Mouse (Mus musculus) spleen, adult 2 months (tissue): ENCODE results near the gene Rai14. TPM values are rescaled to one million over a fixed set of nuclear protein-coding genes. Genes with fewer than 3 reads are reported as not detected.

Experiments used
- DNase-seq, 2 experiments: peaks; one replicate each; pipeline versions ENCODE4 v3.0.0 to v3.0.0-alpha.2; 2012 to 2021; ENCODE audit warnings: low spot score in 2 of 2, low read depth in 1 of 2
- H3K27ac ChIP-seq: fragments of 200-500 bp; 2 replicates; pipeline ENCODE4 v1.5.1; 2012; ENCODE audit warnings: low read length, inconsistent platforms; ENCODE audit not compliant: insufficient read depth
- H3K27me3 ChIP-seq: fragments of 200-500 bp; 2 replicates; pipeline ENCODE4 v1.6.1; 2012; ENCODE audit warnings: mild to moderate bottlenecking, moderate library complexity, low read length, inconsistent platforms; ENCODE audit not compliant: control insufficient read depth, insufficient read depth
- H3K36me3 ChIP-seq: fragments of 200-500 bp; 2 replicates; pipeline ENCODE4 v1.6.1; 2012; ENCODE audit warnings: mild to moderate bottlenecking, low read length, inconsistent platforms; ENCODE audit not compliant: control insufficient read depth, insufficient read depth
- H3K4me1 ChIP-seq: fragments of 200-500 bp; 2 replicates; pipeline ENCODE4 v1.6.1; 2011; ENCODE audit warnings: inconsistent platforms; ENCODE audit not compliant: control insufficient read depth, insufficient read depth, insufficient read length
- H3K4me3 ChIP-seq: fragments of 200-500 bp; 2 replicates; pipeline ENCODE4 v1.5.1; 2011; ENCODE audit warnings: mild to moderate bottlenecking, inconsistent platforms; ENCODE audit not compliant: insufficient read depth, insufficient read length; ENCODE audit errors: extremely low read depth
- CTCF ChIP-seq: fragments of 200-500 bp; IDR thresholded peaks from 2 replicates; pipeline ENCODE4 v1.5.1; 2011; ENCODE audit warnings: mild to moderate bottlenecking, inconsistent platforms; ENCODE audit not compliant: insufficient read depth, insufficient read length, insufficient replicate concordance; ENCODE audit errors: extremely low read depth
- POLR2A ChIP-seq: fragments of 200-500 bp; IDR thresholded peaks from 2 replicates; pipeline ENCODE4 v1.6.1; 2011; ENCODE audit warnings: low read depth, low read length, inconsistent platforms
- WGBS: fragments of 180-500 bp; shearing (Covaris S2); methylation state at CpG from one replicate; pipeline ENCODE4 v1.1.7; 2018; 5-methylcytosine and 5-hydroxymethylcytosine counted together
- polyA plus RNA-seq: library from polyadenylated mRNA; depleted of rRNA; stranded (reverse); fragments of >200 nt; gene quantifications from 2 replicates; pipeline ENCODE4 v1.2.3, GENCODE M21; 2012

The Rai14 gene
- polyA plus RNA-seq, 1 experiment: 3.6 TPM

DNA sequence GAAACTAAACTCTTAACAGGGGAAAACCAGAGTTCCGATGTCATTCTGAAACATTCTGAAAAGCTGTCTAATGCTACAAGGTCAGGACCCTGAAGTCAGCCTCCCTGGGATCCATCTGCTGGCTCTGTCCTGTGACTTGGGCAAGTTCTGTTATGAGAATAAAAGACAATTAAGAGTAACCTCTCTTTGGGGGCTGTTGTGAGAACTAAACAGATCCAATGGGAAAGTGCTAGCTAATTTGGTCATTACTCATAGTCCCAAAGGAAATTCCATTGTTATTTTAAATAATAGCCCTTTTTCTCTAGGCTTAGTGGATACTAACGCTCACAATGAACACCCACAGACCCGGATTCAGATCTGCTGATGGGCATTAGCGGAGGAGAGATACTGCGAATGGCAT, 72.0 kb downstream of the Rai14 start:
- Histone ChIP-seq H3K27ac (no peak overlapping the region), H3K27me3 (no peaks in the 10 kb centered on the region), H3K36me3 (no peaks in the 10 kb centered on the region), H3K4me3 (no peak overlapping the region), H3K4me1 (no peaks in the 10 kb centered on the region)
- 84% methylated on average over 5 of the region's 5 CpGs for WGBS
- TF ChIP-seq POLR2A (no peak), CTCF (no peak)
- no peak for DNase-seq

DNA sequence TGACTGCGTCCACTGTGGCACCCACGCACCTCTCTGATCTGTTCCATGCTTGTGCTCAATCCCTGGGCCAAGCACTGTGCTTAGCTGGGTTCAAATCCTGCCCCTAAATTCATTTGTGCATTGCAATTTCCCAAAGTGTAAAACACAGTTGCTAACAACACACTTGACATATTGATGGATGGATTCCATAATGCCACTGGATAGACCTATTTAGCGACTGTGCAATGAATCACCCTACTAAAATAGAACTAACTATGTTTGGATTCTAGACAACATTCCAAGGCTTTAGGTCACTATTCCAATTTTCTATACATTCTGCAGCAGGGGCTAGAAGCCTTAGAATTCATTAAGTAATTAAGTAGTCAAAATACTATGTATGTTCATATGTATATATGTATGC, 73.7 kb downstream of the Rai14 start:
- no peak overlapping the region for H3K27ac ChIP-seq
- no peaks in the 10 kb centered on the region for H3K27me3 ChIP-seq
- DNase-seq: no peak
- H3K36me3 ChIP-seq: no peaks in the 10 kb centered on the region
- TF ChIP-seq POLR2A (no peak), CTCF (no peak)
- no peaks in the 10 kb centered on the region for H3K4me1 ChIP-seq
- 91% methylated on average over 3 of the region's 3 CpGs for WGBS
- no peak overlapping the region for H3K4me3 ChIP-seq

DNA sequence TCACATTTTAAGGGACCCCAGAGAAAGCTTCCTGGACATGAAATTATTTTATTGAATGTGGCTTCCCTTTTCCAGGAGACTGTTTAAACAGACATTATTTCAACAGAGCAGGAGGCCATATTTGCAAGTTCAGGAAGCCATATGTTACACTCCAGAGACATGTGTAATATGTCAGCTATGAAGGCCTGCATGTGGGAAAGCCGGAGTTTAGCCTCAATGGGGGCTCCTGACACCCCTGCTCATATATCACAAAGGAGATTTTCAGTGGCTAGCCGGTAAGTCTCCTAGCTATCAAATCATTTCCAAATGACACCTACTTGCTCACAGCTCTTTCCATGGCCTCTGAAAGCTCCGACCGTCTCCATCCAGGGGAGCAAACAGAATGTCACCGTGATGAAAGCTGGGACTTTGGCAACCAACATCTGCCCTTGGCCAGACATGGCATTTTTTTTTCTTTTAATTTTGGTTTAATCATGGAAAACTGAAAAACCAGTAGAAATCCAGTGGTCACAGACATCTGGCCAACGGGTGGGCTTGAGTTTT, 77.1 kb downstream of the Rai14 start:
- no peak for DNase-seq
- Histone ChIP-seq H3K4me3 (no peak overlapping the region), H3K27ac (no peak overlapping the region), H3K27me3 (no peaks in the 10 kb centered on the region), H3K4me1 (no peaks in the 10 kb centered on the region), H3K36me3 (no peaks in the 10 kb centered on the region)
- 88% methylated on average over 6 of the region's 6 CpGs for WGBS
- TF ChIP-seq POLR2A (no peak), CTCF (no peak)

DNA sequence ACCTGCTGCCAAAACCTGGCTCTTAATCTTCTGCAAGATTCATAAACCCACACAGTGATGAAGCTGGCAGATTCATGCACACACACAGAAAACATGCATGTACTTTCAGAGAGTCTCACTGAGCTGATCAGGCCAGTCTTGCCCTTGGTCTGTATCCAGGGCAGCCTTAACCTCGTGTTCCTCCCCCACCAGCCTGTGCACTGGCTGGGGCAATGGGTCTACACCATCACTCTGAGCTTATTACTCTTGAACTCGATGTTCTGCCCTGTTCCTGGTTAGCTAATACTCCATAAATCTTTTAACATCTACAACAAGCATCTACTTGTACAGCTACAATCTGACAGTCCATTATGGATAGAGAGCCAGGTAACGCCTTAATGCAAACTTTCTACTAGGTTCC, 77.6 kb downstream of the Rai14 start:
- Histone ChIP-seq H3K36me3 (no peaks in the 10 kb centered on the region), H3K27me3 (no peaks in the 10 kb centered on the region), H3K4me1 (no peaks in the 10 kb centered on the region), H3K4me3 (no peak overlapping the region), H3K27ac (no peak overlapping the region)
- DNase-seq: no peak
- WGBS: 79% methylated on average over 3 of the region's 3 CpGs
- TF ChIP-seq POLR2A: no peak
- TF ChIP-seq CTCF: no peak

DNA sequence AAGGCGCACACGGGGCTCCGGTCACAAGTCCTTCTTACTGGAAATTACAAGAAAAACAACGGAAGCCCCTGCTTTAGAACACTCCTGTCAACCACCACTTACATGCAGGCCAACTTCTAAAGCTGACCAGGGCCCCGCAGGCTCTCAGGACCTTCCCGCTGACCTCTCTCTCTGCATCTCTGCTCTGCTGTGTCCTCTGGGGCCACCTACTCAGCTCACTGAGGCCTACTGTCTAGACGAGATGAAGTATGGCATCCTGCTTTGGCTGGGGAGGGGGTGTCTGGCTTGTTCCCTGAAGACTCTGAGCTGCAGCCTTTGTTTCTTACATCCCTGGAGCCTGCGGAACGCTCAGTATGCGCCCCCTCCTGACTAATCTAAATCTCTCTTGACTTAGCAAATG, 79.3 kb downstream of the Rai14 start:
- TF ChIP-seq CTCF: no peak
- no peak for TF ChIP-seq POLR2A
- Histone ChIP-seq H3K4me3 (no peak overlapping the region), H3K36me3 (no peaks in the 10 kb centered on the region), H3K27ac (peak overlapping the region; percentile 33; the same call in 1 of the 2 replicates), H3K4me1 (no peaks in the 10 kb centered on the region), H3K27me3 (no peaks in the 10 kb centered on the region)
- WGBS: 89% methylated on average over 10 of the region's 10 CpGs
- no peak for DNase-seq

DNA sequence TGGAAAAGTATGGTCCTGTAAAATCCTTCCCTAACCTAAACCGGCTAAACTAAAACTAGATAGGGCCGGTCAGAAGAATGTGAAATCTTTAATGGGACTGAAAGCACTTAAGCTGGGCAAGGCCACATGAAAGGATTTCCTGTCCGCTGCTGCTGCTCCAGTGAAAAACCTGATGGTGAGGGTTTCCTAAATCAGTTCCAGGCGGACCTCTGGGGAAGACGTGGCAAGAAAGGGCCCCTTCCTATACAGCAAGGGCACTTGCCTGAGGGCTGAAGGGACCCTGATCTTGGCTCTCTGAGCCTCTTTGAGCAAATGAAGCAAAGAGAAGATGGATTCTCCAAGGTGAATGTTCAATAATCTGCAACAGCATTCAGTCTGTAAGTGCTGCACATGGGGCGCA, 80.2 kb downstream of the Rai14 start:
- Histone ChIP-seq H3K36me3 (no peaks in the 10 kb centered on the region), H3K4me3 (no peak overlapping the region), H3K27ac (no peak overlapping the region), H3K27me3 (no peaks in the 10 kb centered on the region), H3K4me1 (no peaks in the 10 kb centered on the region)
- WGBS: 81% methylated on average over 6 of the region's 6 CpGs
- no peak for DNase-seq
- TF ChIP-seq POLR2A (no peak), CTCF (no peak)

DNA sequence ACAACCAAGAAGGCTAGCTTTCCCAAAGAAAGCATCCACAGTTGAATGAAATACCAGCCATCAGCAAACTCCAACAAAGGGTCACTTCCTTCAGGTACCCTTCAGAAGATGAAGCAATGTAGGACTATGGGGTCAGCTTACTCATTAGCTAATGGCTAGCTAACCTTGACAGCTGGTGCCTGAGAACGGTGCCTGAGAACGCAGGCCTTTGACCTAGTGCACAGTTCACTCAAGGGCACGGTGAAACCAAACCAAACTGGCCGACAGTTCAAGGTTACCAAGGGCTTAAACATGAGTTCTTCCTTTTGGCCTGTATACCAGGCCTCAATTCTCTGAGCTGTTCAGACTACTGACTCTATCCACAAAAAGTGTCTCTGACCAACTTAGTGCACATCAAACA, 81.0 kb downstream of the Rai14 start:
- WGBS: 85% methylated on average over 4 of the region's 4 CpGs
- no peak overlapping the region for H3K4me3 ChIP-seq

More for the DNA sequence above, 81.0 kb downstream of the Rai14 start:
- TF ChIP-seq CTCF (no peak), POLR2A (no peak)
- H3K4me1 ChIP-seq: no peaks in the 10 kb centered on the region
- H3K27me3 ChIP-seq: no peaks in the 10 kb centered on the region
- no peak for DNase-seq
- H3K36me3 ChIP-seq: no peaks in the 10 kb centered on the region
- no peak overlapping the region for H3K27ac ChIP-seq
